Mouse (Mus musculus): ENCODE measurements around the gene Atp6v1e1.
A peak's percentile ranks its signal among the peaks of the same experiment; 100 is the strongest.
"Not testable (repeated sequence)": the region's sequence is repeated elsewhere in the genome, so short reads cannot be mapped to it uniquely, and the experiment has no call there.

The Atp6v1e1 gene

GRCm38 (mm10) chr6:120820144-120820543 lies 2.4 kb downstream of the Atp6v1e1 start:
- DNase-seq (ENCODE audit: low spot score in 2 of 2) = no peak

- DNase-seq (ENCODE audit: low spot score in 2 of 2) = no peak
Observed at GRCm38 (mm10) chr6:120819294-120819693, 3.3 kb downstream of the Atp6v1e1 start.

- not testable (repeated sequence) for DNase-seq (ENCODE audit: low spot score in 2 of 2)
Observed at GRCm38 (mm10) chr6:120811999-120812398, 10.6 kb downstream of the Atp6v1e1 start.

- DNase-seq (ENCODE audit: low spot score in 2 of 2) = no peak
Observed at GRCm38 (mm10) chr6:120807738-120808081, 14.9 kb downstream of the Atp6v1e1 start.

DNA sequence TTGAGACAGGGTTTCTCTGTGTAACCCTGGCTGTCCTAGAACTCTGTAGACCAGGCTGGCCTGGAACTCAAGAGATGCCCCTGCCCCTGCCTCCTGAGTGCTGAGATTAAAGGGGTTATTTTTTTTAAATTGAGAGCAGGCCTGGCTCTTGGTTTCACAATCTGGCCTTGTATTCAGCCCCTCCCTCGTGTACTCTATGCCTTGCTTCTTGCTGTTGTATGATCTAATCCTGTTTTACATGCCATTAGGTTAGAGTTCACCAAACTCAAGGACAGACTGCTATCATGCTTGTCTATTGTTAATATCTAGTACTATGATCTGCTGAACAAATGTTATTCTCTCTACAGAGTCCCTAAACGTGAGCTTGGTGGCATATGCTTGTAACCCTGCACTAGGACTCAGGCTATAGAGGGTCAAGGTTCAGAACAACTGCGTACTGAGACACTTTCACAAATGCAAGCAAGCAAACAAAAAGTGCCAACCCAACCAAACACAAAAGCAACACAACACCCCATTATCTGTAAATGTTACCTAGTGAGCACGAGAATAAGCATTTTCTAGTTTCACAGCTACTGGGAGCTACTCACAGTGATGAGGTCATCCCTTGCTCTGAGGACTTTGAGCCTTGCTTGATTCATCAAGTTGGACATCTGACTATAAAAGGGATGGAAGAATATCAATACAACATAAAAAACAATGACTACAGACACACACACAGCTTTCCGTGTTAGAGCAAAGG lies 15.4 kb downstream of the Atp6v1e1 start:
- DNase-seq (ENCODE audit: low spot score in 2 of 2) = no peak

GRCm38 (mm10) chr6:120799581-120800041 lies 23.0 kb downstream of the Atp6v1e1 start:
- DNase-seq (ENCODE audit: low spot score in 2 of 2) = no peak

DNA sequence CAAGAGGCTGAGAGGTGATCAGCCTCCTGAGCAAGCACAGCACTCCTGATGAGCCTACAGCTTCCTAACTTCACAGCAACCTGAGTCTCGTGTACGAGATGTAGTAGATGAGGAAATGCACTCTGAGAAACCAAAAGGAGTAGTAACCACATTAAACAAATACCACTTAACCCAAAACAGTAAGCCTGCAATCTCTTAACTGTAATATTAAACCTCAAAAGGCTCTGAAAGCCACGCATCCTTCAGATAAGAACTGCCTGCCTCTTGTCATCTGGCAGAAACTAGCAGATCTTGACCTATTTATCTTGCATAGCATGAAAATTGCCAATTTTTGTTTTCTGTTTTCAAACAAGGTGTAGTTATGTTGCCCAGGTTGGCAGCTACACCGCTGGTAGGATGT lies 23.7 kb downstream of the Atp6v1e1 start:
- no peak for DNase-seq (ENCODE audit: low spot score in 2 of 2)

GRCm38 (mm10) chr6:120798019-120798418 lies 24.6 kb downstream of the Atp6v1e1 start:
- DNase-seq (ENCODE audit: low spot score in 2 of 2) = no peak

- DNase-seq (ENCODE audit: low spot score in 2 of 2) = peak in 1 of 2 experiments; percentile 53
Observed at GRCm38 (mm10) chr6:120796111-120796510, 26.5 kb downstream of the Atp6v1e1 start.

DNA sequence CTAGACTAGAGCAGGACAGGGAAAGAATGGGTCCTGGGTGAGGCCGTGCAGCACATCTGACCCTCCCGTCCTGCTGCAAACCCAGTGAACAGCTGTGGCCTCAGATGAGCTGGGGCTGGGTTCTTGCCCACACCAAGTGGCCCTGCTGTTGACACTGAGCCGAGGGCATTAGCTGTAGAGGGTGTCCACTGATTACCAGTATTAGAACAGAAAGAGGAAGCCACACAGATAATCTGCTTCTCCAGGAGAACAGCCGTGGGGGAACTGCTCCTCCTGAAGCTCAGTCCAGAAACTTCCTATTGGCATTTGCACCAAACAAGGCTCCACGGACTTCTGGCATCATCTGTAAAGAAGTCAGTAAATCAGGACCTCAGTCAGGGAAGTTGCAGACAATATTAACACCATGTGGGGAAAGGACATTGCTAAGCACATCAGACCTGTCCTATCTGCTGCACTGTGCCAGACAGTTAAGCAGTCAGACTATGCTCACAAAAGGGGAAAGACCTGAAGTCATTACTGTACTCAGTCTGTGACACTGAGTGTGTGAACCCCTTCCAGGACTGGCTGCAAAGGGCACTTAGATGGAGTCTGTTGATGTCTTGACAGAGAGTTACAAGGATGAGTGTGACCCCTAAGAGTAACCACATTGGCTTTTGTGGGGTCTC lies 27.0 kb downstream of the Atp6v1e1 start:
- DNase-seq (ENCODE audit: low spot score in 2 of 2) = no peak

DNA sequence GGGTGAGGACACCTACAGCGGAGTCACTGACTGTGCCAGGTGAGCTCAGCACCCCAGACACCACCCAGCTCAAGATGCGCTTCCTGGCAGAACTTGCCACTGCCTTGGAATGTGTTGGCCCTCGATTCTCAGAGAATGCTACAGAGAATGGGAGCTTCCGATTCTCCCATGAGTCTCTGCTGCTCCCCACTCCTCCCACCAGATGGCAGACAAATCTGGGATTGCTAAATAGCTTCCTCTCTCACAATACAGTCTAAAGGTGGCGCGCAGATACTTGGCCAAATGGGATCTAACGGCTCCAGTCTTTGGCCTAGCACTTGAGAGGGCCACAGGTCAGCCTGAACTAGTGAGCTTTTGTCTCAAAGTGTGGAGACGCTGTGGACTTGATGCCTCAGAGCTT lies 29.6 kb downstream of the Atp6v1e1 start:
- no peak for DNase-seq (ENCODE audit: low spot score in 2 of 2)

- DNase-seq (ENCODE audit: low spot score in 2 of 2) = no peak
Observed at GRCm38 (mm10) chr6:120790717-120791116, 31.9 kb downstream of the Atp6v1e1 start.

GRCm38 (mm10) chr6:120790153-120790552 lies 32.4 kb downstream of the Atp6v1e1 start:
- DNase-seq (ENCODE audit: low spot score in 2 of 2) = no peak

GRCm38 (mm10) chr6:120788904-120789303 lies 33.7 kb downstream of the Atp6v1e1 start:
- DNase-seq (ENCODE audit: low spot score in 2 of 2) = no peak

DNA sequence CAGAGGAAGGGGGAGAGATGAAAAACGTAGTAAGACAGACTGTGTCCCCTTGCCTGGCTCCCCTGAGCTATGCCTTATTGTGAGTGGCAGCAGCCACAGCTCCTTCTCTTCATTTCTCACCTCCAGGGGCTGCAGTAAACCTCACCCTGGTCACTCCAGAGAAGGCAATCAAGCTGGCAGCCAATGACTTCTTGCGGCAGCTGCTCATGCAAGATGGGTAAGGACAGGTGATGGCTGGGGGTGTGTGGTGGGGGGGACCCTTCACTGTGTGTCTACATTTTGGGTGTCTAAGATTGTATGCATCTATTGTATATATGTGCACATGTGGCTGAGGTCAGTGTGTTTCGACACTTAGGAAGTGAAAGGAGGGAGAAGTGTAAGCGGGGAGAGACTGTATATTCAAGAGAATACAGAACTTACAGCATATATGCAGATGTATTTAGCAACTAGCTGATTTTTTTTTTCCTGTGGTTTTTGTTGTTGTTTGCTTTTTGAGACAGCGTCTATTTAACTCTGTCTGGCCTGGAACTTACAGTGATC lies 34.5 kb downstream of the Atp6v1e1 start:
- DNase-seq (ENCODE audit: low spot score in 2 of 2) = no peak

GRCm38 (mm10) chr6:120784351-120784750 lies 38.2 kb downstream of the Atp6v1e1 start:
- no peak for DNase-seq (ENCODE audit: low spot score in 2 of 2)

GRCm38 (mm10) chr6:120782948-120783347 lies 39.6 kb downstream of the Atp6v1e1 start:
- no peak for DNase-seq (ENCODE audit: low spot score in 2 of 2)

GRCm38 (mm10) chr6:120778226-120778625 lies 44.4 kb downstream of the Atp6v1e1 start:
- DNase-seq (ENCODE audit: low spot score in 2 of 2) = no peak

DNA sequence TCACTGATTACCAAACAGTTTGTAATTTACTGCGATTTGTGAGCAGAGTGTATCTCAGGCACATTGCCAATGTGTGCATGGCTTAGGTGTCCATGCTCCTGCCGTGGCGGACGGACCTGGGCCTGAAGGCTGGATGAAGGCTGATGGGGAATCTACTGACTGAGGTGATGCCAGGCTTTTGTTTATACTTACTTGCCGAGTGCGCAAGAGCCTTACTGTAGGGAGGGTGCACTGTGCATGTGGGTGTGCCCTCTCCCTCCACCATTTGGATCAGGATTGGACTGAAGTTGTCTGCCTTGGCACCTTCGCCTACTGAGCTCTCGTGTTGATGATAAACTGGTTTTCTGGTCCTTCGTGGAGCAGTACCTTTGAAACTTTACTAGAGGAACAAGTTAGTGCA lies 45.1 kb downstream of the Atp6v1e1 start:
- no peak for DNase-seq (ENCODE audit: low spot score in 2 of 2)

GRCm38 (mm10) chr6:120776286-120776685 lies 46.3 kb downstream of the Atp6v1e1 start:
- DNase-seq (ENCODE audit: low spot score in 2 of 2) = no peak

DNA sequence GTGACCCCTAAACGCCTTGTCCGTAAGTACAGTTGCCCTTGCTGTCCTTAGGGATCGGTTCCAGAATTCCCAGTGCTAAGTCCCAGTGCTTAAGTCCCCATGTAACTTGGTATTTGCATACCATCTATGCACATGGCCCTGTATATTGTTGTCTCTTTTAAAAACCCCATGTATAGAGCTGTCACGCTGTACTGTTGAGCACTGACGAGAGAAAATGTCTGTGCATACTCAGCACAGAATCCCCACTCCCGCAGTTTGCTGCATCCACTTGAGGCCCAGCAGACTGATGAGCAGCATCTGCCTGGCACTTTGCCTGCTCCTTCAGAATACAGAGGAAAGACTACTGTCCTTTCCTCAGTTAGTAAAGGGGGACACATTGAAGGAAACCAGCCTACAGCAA lies 48.8 kb downstream of the Atp6v1e1 start:
- peak in 1 of 2 experiments; percentile 48 for DNase-seq (ENCODE audit: low spot score in 2 of 2)

GRCm38 (mm10) chr6:120773149-120773628 lies 49.4 kb downstream of the Atp6v1e1 start, which contains the start of gene Slc25a18:
Gene Slc25a18, plus strand, starts transcription at chr6:120773578.
- peak; percentile 69 to 77 for DNase-seq (ENCODE audit: low spot score in 2 of 2)

DNA sequence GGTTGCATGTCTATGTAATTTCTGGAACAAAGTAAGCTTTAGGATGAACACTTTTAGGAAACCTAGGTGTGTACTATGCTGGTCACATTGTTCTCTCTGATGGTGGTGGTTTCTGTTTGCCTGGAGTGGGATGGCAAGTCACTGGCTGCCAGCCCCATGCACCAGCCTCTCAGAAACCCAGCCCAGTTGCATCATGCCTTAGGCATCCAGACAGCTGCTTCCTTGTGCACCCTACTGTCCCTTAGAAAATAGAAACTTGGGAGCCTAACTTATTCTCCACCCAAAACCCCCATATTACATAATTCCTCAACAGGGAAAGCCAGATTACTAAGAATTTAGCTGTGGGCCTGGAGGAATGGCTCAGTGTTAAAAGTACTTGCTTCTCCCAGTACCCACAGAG lies 50.6 kb downstream of the Atp6v1e1 start:
- no peak for DNase-seq (ENCODE audit: low spot score in 2 of 2)

Data from right cerebral cortex, postnatal 10 days (tissue).